Mouse (Mus musculus): ENCODE measurements at regions not wholly inside any gene's neighbourhood (a gene's known extent, or its start where the extent isn't known, plus 50 kb on each side); places are given as distances from the start of the nearest gene placed in this dataset.

DNA sequence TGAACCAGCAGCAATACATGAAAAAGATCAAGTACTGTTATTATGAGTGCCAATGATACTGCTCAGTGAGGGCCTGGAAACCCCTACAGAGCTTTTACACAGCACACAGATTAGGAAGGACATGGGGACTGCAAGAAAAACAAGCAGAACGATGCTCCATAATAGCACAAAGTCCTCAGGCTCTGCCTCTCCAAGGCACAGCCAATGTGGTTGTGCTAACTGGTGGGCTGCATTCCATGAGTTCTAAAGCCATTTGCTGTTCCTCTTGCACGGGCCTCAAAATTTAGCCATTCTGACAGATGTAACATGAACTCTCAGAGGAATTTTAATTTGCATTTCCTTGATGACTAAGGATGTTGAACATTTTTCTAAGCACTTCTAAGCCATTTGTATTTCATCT lies 465.0 kb upstream of the Jag1 start:
- DNase-seq (ENCODE audit: low spot score): no peak

DNA sequence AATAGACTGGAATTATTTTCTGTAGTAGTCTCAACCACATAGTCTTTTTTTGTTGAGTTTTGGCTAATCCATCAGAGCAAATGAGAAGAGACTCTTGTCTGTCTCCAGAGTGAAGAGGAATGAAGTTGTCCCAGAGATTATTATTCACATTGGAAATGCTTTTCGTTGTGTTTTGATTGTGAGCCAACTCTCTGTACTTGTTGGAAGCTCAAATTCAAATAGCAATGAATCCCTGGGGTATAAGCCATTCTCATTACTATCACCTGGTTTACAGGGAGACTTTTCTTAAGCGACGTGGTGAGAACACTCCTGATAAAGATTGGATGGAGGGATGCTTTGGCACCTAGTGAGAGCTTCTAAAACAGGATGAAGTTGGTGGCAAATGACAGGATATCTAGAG lies 459.3 kb upstream of the Jag1 start:
- no peak for DNase-seq (ENCODE audit: low spot score)

DNA sequence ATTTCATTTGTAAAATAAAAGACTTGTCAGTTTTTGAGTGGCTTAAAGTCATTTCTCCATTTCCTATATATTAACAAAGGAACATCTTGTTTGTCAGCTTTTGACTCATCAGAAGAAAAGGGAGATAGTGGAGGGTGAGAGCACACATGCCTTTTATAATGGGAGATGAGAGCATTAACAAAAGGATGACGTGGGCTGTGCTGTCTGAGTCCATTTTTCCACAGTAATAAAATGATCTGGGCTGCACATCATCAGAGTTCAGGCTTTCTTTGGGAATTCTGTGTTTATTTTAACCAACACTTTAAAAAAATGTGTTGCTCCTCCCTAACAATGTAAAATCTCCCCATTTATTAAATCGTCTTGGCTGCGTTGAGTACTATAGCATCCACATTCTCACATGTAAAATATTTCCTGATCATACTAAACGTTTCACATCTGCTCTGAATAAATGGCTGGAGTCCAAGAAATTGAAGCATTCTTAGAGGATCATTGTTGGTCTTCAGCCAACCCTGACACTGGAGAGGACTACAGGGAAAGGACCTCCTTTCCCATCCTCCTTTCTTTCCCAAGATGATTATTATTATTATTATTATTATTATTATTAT lies 458.5 kb upstream of the Jag1 start:
- DNase-seq (ENCODE audit: low spot score): no peak

DNA sequence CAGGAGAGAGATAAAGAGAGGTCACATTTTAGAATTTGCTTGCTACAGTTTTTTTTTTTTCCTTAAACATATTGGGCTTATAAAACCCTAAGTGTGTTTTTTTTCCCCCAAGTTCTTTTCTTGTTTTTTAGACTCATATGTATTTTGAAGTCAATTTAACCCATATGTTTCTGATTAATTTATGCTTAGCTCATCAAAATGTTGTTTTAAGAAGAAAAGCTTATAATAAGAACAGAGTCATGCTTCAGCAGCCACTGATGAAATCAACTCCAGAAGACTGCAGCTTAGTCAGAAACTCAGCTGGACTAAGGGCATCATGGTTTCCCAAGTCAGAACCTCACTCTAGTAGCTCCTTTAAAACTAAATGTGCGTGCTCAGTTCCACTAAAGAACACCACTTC lies 454.7 kb upstream of the Jag1 start:
- no peak for DNase-seq (ENCODE audit: low spot score)

DNA sequence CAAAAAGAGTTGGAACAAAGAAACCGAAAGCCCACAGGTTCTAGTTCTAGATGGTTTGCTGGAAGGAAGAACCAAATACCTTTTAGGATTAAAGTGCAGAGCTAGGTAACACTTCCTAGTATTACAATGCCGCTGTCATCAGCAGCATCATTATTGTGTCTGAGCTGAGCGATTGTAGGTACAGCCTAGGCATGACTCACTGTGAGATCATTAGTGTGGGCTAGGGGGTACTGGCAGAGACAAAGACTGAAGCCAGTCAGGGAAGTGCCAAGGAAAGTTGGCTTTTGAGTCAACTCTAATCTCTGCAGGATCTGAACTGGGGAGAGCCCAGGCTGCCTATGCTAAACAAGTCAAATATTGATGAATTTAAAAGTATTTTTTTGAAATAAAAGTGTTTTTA lies 450.2 kb upstream of the Jag1 start:
- DNase-seq (ENCODE audit: low spot score): no peak

DNA sequence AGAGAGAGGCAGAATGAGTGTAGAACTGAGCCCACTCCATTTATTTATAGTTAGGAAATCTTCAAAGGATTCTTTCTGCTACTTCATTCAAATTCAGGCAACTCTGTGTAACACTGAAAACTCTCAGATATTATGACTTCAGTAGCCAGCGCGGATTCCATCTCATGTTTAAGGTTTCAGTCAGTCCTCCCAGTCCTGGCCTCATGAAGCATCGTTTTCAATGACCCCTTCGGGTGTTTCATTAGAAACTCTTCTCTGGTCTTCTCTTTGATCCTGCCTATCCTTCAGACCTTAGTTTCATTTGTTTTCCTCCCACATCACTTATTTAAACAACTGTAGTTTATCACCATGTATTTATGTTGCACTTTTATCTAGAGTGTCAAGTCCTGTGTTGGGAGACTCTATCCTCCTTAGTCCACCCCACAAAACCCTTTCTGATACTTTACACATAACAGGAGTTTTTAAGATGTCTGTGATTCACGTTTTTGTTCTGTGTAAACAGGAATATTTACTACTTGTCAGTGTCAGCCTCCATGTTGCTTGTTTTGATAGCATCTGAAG lies 447.7 kb upstream of the Jag1 start:
- no peak for DNase-seq (ENCODE audit: low spot score)

DNA sequence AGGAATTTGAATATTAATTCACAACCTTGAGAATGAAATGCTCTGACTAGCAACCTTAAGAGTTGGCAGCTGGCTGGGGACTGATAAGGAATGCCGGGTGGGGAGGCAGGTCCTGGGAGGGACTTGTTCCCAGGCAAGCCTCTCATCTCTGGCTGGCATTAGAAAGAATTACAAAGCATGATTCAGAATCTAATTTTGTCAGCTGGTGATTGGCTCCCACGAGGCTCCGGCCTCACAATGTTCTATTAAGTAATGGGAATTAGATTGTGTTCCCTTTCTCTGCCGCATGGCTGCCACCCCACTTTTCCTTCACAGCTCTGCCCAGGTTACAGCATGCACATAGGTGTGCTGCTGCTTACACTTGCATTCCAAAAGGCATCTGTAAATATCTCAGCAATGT lies 443.9 kb upstream of the Jag1 start:
- no peak for DNase-seq (ENCODE audit: low spot score)

DNA sequence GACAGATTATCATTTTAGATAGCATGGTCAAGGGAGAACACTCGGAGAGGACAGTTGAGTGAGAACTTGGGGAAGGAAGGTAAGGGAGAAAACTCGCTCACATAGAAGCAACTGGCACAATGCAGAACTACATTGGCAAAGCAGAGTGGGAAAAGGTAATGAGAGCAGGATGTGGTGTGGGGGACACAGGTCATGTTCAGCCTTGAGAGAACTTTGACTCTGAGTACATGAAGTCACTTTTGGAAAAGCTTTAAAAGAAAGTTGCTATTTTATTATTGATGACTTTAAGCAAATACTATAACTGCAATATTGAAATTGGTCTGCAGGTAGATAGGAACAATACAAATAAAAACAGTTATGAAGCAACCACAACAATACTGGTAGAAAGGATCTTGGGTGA lies 437.4 kb upstream of the Jag1 start:
- no peak for DNase-seq (ENCODE audit: low spot score)

DNA sequence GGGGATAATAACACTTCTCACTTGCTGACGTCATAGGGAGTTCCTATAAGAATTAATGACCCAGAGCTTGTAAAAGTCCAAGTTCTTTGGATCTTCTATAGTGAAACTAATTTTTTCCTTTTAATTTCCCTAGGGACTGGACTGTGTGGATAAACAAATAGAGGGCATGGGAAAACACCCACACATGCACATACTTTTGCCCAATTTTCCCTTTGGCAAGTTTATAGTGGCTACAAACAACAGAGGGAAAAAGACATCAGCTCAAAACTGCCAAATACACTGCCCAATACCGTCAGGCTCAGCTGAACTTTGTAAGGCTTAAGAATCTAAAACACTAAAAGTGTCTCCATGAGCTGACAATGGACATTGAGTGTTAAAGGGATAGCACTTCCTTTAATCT lies 420.1 kb upstream of the Jag1 start:
- no peak for DNase-seq (ENCODE audit: low spot score)

DNA sequence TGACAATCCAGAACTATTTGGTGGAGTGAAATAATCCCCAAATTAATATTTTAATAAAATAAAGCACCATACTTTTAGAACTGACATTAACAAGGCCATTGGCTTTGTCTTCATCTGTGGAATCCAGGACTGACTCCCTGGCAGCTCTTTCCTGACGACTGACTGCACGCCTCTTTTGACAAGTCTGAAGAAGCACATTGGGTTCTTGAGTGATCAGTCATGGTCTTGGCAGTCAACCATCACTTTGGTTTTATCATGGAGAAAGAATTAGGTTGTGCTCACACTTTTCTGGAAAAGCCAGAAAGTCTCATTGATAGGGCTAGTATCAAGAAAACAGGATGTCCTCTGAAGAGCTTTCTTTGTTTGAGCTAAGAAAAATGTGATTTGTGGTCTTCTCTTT lies 399.8 kb upstream of the Jag1 start:
- no peak for DNase-seq (ENCODE audit: low spot score)

DNA sequence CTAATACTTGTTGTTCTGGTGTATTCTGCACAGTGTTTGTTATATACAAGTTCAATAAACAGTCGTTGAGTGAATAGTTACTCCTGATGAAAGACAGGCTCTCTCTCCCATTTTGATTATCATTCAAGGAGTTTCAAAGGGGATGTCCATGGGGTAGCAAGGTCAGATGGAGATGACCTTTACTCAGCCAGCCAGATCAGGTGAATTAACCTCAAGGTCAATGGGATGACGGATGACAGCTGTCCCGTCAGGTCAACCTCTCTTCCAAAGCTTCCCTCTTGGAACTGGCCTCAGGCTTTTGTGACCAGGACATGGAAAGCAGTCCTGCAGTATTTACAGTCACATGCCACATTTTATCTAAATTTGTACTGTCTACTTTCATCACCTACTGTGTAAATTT lies 398.6 kb upstream of the Jag1 start:
- DNase-seq (ENCODE audit: low spot score): no peak

DNA sequence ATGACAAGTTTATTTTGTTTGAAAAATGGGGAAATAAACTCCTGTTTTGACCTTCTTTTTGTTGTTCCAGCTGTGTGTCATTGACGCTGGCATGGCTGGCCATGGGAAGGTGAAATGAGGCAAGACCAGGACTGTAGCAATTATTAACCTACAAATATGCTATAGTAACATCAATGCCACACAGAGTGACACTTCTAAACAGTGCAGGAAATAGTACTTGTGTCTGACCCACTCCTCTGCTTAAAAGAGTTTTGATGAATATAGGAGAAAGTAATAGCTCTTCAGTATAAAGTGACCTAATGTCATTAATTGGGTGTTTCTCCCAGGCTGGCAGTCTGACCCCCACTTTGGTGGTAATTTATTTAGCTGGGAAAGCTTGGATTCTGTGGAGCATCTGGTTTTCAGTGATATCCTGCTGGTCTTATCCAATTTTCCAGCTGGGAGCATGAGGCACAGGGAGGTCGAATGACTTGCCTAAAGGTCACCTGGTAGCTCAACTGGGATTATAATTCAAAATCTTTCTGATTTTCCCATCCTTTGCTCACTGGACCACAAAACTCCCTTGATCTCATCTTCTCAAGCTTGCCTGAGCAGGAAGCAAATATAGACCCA lies 397.6 kb upstream of the Jag1 start:
- no peak for DNase-seq (ENCODE audit: low spot score)

DNA sequence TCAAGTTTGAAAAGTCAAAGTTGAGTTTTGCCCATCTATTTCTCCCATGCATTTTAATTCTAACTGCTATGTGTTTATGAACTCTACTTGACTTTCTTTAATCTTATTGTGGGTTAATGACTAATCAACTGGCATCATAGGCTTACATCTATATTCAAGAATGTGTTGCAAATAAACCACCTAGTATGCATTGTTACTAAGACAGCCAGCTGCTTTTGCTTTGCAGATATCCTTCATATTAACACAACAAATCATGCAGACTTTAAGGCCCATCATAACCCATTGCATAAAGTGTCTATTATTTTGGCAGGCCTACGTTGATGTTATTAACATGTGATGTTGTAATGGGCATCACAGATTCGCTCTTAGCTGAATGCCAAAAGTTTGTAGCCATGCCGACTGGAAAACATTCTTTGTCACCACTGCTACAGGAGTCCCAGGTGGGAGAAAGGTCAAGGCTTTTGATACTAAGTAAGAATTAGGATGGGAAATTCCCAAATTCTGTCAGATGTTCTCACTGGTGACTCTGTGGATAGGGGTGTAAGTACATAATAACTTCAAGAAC lies 394.3 kb upstream of the Jag1 start:
- DNase-seq (ENCODE audit: low spot score): no peak

DNA sequence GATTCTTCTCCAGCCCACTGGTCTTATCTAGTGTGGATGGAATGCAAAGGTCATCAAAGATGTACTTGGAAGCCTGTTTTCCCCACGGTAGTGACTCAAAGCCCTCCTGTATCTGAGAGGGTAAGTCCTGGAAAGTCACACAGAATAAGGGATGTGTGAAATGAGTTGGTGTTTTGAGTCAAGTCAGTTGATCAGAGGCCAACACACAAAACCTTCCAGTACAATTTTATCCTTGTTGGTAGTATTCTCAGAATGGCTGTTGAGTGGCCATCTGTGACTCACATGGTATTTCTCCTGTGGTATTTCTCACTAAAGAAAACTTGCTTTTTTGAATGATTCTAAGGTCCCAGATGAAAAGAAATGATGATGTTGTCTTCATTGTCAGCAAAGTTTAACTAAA lies 384.8 kb upstream of the Jag1 start:
- DNase-seq (ENCODE audit: low spot score): no peak

DNA sequence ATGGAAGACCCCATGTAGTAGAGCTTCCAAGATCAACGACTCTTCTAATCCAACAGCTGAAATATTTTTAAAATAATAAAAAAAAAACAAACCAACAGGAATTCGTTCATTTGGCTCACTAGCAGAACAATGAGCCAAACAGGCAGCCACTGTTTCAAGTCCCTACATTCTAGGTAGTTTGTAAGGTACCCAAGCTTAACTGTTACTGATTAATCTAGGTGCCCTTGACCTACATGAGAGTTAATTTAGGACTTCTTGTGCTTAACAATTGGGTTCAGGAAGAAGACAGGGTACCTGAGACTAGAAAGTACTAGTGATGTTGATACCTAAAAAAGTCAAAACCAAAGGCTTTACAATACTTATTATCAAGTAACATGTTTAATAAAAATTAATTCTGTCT lies 381.2 kb upstream of the Jag1 start:
- no peak for DNase-seq (ENCODE audit: low spot score)

DNA sequence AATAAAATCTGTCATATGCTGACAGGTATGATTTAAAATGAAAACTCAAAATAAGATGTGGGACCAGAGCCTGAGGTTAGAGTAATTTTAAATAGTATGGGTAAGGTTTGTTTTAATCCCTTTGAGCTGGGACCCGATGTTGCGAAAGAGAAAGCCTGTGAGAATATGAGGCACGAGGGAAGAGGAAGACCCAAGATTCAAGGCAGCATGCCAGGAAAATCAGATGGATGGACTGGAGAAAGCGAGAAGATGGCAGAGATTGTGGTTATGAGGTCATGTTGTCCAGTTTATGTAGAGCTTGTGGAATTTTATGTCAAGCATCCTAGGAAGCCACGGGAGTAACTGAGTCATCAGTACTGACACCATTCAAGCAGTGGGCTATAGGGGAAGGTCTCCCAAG lies 377.2 kb upstream of the Jag1 start:
- no peak for DNase-seq (ENCODE audit: low spot score)

DNA sequence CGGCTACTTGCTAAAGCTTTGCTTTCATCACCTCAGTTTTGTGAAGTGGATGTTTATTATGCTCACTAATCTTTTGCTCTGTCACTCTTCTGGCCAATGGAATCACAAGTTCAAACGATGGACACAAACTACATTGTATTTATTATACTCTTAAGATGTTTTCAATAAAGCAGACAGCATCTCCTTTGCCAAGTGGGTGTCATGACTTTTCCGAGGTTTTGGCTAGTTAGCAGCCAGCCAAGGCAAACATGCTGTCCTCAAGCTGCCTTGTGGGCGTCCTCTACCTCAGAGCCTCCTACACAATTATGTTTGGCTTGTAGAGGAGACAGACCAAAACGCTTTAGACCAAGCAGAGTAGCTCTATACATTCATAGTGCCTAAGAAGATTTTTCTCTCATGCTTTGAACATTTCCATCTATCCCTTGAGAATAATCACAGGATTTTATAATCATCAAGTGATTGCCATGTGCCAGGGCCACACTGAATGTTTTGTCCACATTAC lies 372.8 kb upstream of the Jag1 start:
- no peak for DNase-seq (ENCODE audit: low spot score)

DNA sequence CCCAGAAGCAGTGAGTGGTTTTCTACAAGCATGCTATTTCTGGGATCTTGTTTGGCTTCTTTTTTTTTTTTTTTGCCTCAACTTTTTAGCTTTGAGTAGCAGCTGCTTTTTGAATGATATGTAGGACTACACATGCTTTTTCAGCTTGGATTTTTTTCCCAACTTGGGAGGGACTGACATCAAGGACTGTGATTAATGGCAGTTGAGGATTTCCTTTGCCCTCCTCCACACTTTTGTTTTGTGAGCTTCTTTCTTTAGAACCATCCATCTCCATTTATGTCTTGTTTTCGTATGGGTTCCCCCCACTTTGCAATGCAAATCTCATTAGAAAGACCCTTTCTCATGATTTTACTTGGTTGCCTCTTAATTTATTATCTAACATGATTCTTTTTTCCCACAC lies 352.3 kb upstream of the Jag1 start:
- no peak for DNase-seq (ENCODE audit: low spot score)

DNA sequence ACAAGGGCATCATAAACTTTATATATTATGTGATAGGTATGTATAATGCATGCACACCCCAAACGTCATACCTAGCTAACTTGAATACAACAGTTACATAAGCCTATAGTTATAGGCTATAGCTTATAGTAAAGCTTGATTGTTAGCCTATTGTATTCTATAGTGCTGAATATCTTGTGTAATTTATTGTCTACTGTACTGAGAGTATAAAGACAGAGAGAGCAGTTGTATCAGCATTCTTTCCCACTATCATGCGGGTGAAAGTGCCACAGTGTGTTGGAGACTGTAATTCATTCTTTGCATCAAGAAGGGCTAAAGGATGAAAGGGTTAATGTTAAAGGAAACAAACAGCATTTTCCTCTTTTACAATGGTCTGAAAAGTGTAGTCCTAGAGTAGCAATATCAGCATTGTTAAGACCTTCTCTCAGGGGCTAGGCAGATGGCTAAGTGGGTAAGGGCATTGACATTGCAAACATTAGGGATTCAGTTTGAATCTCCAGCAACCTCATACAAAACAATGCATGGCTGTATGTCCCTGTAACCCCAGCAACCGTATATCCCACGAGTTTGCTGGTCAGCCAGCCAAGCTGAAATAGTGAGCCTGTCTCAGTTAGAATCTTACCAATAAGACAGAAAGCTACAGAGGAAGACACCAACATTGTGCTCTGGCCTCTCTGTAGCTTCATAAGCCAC lies 340.8 kb upstream of the Jag1 start:
- no peak for DNase-seq (ENCODE audit: low spot score)

DNA sequence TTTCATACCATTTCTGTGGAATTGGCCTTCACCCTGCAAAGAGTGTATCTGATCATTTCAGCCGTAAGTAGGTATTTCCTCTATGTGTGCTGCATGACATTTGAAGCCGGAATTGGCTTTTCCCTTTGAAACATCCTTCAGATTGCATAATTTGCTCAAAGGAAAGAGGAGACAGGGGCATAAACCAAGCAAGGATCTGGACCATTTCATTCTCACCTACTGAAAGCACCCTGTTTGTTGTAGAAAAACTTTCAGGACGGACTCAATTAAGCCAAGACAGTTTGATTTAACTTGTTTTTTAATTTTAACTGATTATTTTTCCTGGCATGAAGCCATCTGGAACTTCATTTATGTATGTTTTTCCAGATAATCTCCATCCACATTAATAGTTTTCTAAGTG lies 340.0 kb upstream of the Jag1 start:
- no peak for DNase-seq (ENCODE audit: low spot score)

DNA sequence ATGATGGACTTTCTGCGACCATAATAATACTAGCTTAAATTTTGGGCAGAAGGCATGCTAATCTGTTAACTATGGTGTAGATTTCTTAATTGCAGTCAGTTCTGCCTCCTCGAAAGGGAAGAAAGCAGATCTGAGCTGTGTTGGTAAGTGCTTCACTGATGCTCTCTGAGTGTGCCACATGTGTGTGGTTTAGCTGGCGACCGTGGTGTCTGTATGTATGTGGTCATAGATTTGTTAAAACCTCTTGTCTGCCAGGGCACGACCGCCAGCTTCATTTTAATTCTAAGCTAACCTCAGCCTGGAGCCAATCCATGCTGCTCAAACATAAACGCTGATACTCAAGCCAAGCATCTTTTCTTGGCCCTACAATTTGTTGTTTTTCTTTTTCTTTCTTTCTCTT lies 330.5 kb upstream of the Jag1 start:
- no peak for DNase-seq (ENCODE audit: low spot score)

DNA sequence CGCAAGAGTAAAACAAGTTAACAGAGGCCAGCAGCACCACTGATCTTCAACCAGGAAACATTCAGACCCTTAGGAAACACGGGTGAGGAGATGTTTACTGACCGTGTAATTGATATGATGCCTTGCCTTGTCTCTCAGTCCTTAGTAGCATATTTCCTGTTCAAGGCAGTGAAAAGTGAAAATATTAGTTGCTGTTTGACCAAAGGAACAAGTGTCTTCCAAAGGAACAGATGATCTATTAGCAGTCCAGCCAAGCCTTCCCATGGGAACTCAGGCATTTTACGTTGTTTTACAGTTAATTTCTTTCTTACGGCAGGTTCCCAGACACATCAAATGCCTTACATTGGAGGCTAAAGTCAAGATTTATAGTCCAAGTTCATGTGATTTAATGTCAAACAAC lies 321.3 kb upstream of the Jag1 start:
- DNase-seq (ENCODE audit: low spot score): no peak

DNA sequence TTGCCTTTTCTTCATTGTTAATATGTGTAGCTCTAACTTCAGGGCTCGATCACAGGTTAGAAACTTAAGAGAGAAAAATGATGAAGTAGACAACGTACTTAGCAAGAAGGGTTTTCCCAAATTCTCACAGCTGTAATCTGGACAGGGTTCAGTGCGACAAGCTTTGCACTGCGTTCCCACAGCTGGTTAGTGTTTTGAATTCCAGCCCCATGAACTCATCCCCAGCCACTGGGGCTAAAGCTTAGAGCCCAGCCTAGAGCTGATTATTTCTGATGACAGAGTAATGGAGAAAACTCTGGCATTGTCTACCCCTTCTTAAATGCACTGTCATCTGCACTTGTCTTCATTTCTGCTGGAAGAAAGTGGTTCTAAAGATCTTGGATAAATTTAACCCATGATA lies 319.7 kb upstream of the Jag1 start:
- no peak for DNase-seq (ENCODE audit: low spot score)

Data from layer of hippocampus, adult 9-10 months (tissue).